Mouse (Mus musculus) adrenal gland, adult 2 months (tissue): Measurements from ENCODE around the gene Ucp2. TPM values are rescaled to one million over a fixed set of nuclear protein-coding genes. Genes with fewer than 3 reads are reported as not detected.

Source experiments
- polyA plus RNA-seq: library from polyadenylated mRNA; depleted of rRNA; stranded (reverse); fragments of >200 nt; gene quantifications from 2 replicates; pipeline ENCODE4 v1.2.3, GENCODE M21; 2012; rRNA removed
- total RNA-seq, 2 experiments: library from RNA; stranded (reverse); gene quantifications; 2 replicates each; pipeline ENCODE4 v1.2.3; 2021

Gene Ucp2
- total and polyA plus RNA-seq, 3 experiments = 187 to 315 (median 254) TPM

Other genes with a start within 250 kb of the Ucp2 start
- gene P4ha3, start 207.8 kb upstream of the Ucp2 start, total RNA-seq = under 1 TPM; 0.23 to 0.79 TPM
- 0.26 and 0.52 TPM in 2 replicates for gene P4ha3, start 207.8 kb upstream of the Ucp2 start, polyA plus RNA-seq
- gene C2cd3, start 121.1 kb upstream of the Ucp2 start, total RNA-seq = 10 to 100 TPM; 16.5 to 20.3 TPM
- gene C2cd3, start 121.1 kb upstream of the Ucp2 start, polyA plus RNA-seq = 16.9 and 17.7 TPM in 2 replicates
- gene Ppme1, start 121.0 kb upstream of the Ucp2 start, total RNA-seq = 10 to 100 TPM; 60.9 to 69.9 TPM
- 110 and 131 TPM in 2 replicates for gene Ppme1, start 121.0 kb upstream of the Ucp2 start, polyA plus RNA-seq
- gene Ucp3, start 20.3 kb upstream of the Ucp2 start, total RNA-seq = 10 to 100 TPM; 22.7 to 58.7 TPM
- 17.0 and 35.6 TPM in 2 replicates for gene Ucp3, start 20.3 kb upstream of the Ucp2 start, polyA plus RNA-seq
- under 1 TPM; 0.17 to 0.24 TPM for gene Dnajb13, start 21.6 kb downstream of the Ucp2 start, total RNA-seq
- 0.20 TPM in 1 of 2 replicates, not detected in the other for gene Dnajb13, start 21.6 kb downstream of the Ucp2 start, polyA plus RNA-seq
- 10 to 100 TPM in 1 of 2 experiments, 1 to 10 TPM in 1; 9.3 to 10.5 TPM for gene Coa4, start 43.7 kb downstream of the Ucp2 start, total RNA-seq
- 4.4 and 5.2 TPM in 2 replicates for gene Coa4, start 43.7 kb downstream of the Ucp2 start, polyA plus RNA-seq
- gene Rab6a, start 114.1 kb downstream of the Ucp2 start, total RNA-seq = 10 to 100 TPM; 67.8 to 80.1 TPM
- gene Rab6a, start 114.1 kb downstream of the Ucp2 start, polyA plus RNA-seq = 29.5 and 38.4 TPM in 2 replicates
- 10 to 100 TPM; 64.4 to 67.8 TPM for gene Mrpl48, start 115.0 kb downstream of the Ucp2 start, total RNA-seq
- gene Mrpl48, start 115.0 kb downstream of the Ucp2 start, polyA plus RNA-seq = 4.5 and 4.9 TPM in 2 replicates
- gene Plekhb1, start 169.1 kb downstream of the Ucp2 start, total RNA-seq = 1 to 10 TPM; 2.9 to 5.7 TPM
- gene Plekhb1, start 169.1 kb downstream of the Ucp2 start, polyA plus RNA-seq = 17.4 and 19.0 TPM in 2 replicates
- 10 to 100 TPM; 52.4 to 81.2 TPM for gene Fam168a, start 213.3 kb downstream of the Ucp2 start, total RNA-seq
- gene Fam168a, start 213.3 kb downstream of the Ucp2 start, polyA plus RNA-seq = 104 and 123 TPM in 2 replicates